Mouse (Mus musculus): ENCODE data around the gene Dand5. TPM values are rescaled to one million over a fixed set of nuclear protein-coding genes. Genes with fewer than 3 reads are reported as not detected.
A peak's percentile ranks its signal among the peaks of the same experiment; 100 is the strongest.
"Not testable (repeated sequence)": the region's sequence is repeated elsewhere in the genome, so short reads cannot be mapped to it uniquely, and the experiment has no call there.

Dand5 gene
- total RNA-seq, 1 experiment from 2014 or later = 4.5 TPM

- ATAC-seq (ENCODE audit: extremely low read depth, insufficient number of reproducible peaks, low FRiP score, poor library complexity, severe bottlenecking) = no peak
These were observed 14.7 kb upstream of the Dand5 start for GRCm38 (mm10) chr8:84837149-84837911.

DNA sequence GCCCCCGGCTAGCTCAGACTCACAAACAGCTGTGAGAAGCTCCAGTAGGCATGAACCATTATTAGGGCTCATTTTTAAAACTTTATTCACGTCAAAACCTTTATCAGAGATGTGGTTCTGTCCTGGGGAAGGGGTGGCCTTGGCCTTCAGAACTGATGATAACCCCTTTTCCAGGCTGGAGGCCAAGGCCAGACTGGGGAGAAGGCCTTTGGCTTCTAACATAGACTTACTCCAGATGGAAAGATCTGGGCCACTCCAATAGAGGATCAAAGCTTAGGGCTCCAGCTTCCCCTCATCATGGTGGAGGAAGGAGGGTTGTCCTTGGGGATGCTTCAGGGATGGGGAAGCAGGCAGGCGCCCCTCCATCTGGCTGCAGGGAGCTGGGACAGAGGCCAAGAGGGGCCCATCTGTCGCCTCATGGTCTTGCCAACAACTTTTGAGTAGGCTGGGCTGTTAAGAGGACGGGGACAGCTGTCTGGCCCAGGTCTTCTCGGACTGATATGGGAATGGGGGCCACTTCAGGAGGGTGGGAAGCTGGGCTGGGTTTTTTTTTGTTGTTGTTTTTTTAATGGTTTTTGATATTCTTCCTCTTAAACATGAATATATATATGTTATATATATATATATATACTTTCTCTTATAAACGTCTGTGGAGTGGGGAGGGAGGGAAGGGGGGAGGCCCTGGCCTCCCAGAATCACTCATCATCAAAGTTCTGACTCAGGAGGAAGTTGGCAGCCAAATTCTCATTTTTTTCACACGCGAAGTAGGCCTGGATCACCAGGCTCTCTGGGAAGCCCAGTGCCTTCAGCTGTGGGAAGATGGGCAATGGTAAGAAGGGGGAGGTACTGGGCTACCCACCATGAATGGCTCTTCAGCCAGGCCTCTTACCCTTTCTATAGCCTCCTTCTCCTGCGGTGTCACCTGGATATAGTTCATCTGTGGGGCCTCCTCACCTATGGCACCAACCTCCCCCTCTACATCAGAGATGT lies 12.5 kb upstream of the Dand5 start:
- no peak for ATAC-seq (ENCODE audit: extremely low read depth, insufficient number of reproducible peaks, low FRiP score, poor library complexity, severe bottlenecking)

DNA sequence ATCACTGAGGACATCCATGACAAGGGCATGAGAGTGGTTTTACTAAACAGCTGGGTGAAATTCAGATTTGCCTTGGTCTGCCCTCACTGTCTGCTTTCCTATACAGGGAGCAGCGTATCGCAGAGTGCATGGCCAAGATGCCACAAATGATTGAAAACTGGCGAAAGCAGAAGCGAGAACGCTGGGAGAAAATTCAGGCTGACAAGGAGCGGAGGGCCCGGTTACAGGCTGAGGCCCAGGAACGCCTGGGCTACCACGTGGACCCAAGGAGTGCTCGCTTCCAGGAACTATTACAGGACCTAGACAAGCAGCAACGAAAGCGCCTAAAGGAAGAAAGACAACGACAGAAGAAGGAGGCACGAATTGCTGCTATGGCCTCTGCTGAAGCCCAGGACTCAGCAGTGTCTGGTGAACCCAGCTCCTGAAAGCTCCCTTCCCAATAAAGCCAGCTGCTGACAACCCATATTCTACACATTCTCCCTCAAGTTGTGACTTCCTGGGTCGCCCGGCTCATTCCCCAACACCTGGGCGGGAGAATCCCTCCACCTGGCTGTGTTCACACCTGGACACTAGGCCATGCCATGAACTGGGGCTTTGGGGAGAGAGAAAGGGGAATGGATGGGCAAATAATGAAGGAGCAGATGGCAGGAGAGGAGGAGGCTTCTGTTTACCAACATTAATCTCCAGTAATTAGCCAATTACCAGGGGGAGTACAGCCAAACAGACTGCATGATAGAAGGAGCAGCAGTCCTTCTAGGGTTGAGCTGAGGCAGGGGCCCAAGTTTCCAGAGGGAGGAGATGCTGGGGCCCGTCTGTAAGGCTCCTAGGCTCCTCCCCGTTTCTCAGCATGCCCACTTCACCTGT lies 11.6 kb upstream of the Dand5 start:
- no peak for ATAC-seq (ENCODE audit: extremely low read depth, insufficient number of reproducible peaks, low FRiP score, poor library complexity, severe bottlenecking)

GRCm38 (mm10) chr8:84832759-84833742 lies 10.4 kb upstream of the Dand5 start:
- no peak for ATAC-seq (ENCODE audit: extremely low read depth, insufficient number of reproducible peaks, low FRiP score, poor library complexity, severe bottlenecking)

DNA sequence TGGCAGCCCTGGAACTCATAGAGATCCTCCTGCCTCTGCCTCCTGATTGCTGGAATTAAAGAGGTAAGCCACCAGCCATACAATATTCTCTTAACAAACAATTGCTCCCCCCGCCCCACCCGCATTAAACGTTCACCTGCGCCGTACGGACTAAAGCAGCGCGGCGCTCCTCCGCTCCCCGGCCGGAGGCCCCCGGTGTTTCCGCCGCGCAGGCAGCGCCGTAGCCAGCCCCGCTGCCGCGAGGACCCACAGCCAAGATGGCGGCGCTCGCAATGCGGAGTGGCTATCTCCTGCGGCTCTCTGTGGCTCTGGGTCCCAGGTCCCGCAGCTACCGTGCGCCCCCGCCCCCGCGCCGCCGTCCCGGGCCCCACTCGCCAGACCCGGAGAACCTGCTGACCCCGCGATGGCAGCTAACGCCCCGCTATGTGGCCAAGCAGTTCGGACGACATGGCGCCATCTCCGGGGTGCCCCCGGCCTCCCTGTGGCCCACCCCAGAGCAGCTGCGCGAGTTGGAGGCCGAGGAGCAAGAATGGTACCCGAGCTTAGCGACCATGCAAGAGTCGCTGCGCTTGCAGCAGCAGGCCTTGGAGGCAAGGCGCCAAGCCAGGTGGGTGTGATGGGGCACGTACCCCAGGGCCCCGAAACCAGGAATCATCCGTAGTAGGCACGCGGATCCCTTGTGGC lies 9.6 kb upstream of the Dand5 start:
- peak; percentile 68 for ATAC-seq (ENCODE audit: extremely low read depth, insufficient number of reproducible peaks, low FRiP score, poor library complexity, severe bottlenecking)

DNA sequence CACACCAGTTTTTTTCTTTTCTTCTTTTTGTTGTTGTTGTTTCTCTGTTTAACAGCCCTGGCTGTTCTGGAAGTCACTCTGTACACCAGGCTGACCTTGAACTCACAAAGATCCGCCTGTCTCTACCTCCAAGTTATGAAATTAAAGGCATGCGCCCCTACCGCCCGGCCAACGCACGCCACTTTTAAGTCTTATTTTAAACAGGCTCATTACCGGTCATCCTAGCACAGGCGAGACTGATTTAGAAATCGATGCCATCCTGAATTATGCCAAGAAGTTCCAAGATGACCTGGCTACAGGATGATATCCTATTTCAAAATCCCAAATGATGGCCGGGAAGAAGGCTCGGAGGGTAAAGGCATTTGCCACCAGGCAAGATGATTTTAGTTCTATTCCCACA lies 8.9 kb upstream of the Dand5 start, which contains the start of gene Gadd45gip1:
TSS of gene Gadd45gip1 (plus strand) at position 33 of the 400 bp plus-strand sequence.
- peak; percentile 76 for ATAC-seq (ENCODE audit: extremely low read depth, insufficient number of reproducible peaks, low FRiP score, poor library complexity, severe bottlenecking)

DNA sequence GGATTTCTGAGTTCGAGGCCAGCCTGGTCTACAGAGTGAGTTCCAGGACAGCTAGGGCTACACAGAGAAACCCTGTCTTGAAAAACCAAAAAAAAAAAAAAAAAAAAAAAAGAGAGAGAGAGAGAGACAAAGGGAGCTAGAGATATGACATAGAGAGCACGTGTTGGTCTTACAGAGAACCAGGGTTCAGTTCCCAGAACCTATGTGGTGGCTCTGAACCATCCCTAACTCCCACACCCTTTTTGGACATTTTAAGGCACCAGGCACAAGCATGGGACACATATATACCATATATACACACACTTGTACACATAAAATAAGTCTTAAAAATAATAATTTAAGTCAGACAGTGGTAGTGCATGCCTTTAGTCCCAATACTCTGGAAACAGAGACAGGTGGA lies 3.9 kb upstream of the Dand5 start:
- ATAC-seq (ENCODE audit: extremely low read depth, insufficient number of reproducible peaks, low FRiP score, poor library complexity, severe bottlenecking) = not testable (repeated sequence)

DNA sequence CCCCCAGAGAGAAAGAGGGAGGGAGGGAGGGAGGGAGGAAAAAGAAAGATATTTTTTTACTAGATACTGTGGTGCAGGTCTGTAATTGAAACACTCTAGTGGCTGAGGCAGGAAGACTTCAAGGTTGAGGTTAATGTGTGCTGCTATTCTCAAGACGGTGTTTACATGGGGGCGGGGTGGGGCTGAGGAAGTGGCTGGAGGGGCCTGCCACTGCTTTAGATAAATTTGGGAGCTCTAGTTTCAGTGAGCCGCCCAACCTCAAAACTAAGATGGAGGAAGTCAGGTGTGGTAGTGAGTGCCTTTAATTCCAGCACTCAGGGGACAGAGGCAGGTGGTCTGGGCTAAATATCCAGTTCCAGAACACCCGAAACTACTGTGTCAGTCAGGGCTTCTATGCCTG lies 3.0 kb upstream of the Dand5 start:
- ATAC-seq (ENCODE audit: extremely low read depth, insufficient number of reproducible peaks, low FRiP score, poor library complexity, severe bottlenecking) = peak; percentile 22; the same call in 1 of the 2 replicates

GRCm38 (mm10) chr8:84823653-84824052 lies 1.0 kb upstream of the Dand5 start:
- peak; percentile 80 for ATAC-seq (ENCODE audit: extremely low read depth, insufficient number of reproducible peaks, low FRiP score, poor library complexity, severe bottlenecking)

DNA sequence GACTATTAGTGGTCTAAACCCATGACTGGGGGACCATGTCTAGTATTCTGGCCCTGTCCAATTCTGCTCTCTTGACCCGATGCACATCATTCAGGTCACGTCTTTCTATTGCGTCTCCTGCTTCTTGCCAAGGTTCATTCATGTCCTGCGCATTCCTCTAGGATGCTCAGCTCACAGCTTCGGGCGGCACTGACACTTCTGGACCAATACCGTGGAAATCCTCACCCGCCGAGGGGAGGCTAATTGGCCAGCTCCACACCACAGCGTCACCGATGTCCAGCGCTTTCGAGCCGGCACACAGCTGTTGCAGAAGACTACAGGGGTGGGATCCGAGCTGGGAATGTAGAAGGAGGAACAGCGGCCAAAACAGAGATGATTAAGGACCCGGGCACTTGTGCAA lies 6.5 kb downstream of the Dand5 start:
- ATAC-seq (ENCODE audit: extremely low read depth, insufficient number of reproducible peaks, low FRiP score, poor library complexity, severe bottlenecking) = no peak

- ATAC-seq (ENCODE audit: extremely low read depth, insufficient number of reproducible peaks, low FRiP score, poor library complexity, severe bottlenecking) = peak; percentile 89
These were observed 7.1 kb downstream of the Dand5 start for GRCm38 (mm10) chr8:84815547-84815946.

DNA sequence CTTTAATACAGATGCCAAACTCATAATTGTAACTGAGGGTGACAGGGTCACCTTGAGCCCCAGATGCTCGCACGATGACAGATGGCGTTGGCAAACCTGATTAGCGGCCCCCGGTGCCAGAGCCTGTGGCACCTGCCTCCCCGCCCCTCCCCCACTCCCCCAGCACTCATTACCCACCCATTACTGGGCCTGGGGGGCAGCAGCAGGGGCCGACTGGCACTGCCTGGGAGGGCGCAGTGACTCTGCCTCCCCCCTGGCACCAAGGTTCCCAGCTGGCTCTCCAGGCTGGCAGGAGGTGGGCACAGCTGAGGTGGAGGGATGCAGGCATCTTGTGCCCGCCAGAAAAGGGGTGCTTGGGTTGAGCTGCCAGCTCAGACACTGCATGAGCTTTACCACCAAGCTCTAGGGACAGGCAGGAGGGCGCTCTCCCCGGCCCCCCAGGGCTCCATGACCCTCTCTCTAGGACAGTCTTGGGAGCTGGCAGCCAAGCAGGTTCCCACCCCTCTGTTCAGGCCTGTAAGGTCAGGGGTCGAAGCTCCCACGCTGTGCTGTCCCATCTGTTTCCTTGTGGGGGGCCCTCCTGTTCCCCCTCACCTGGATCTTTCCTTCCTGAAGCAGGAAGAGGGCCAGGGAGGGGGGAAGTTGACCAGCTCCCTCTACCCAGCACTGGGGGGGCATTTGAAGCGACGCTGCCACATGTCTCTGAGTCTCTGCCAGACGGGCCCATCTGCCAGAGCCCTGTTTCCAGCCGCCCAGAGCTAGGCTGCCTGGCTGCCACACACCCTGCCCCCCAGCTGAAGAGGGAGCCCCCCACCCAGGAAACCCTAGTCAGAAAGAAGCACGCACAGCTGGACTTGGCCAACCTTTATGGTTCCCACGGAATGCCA lies 7.8 kb downstream of the Dand5 start:
- ATAC-seq (ENCODE audit: extremely low read depth, insufficient number of reproducible peaks, low FRiP score, poor library complexity, severe bottlenecking) = no peak

DNA sequence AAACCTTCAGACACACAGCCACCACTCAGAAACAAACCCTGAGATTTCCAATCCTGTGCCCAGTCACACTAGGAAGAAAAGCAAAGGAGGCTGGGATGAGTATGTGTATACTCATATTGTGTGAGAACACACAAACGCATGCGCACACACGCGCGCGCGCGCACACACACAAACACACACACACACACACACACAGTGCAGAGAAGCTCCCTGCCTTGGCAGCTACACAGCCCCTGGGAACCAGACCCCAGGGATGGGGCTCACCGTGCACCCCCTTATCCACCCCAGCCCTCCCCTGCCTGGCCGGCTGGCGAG lies 8.4 kb downstream of the Dand5 start:
- no peak for ATAC-seq (ENCODE audit: extremely low read depth, insufficient number of reproducible peaks, low FRiP score, poor library complexity, severe bottlenecking)

GRCm38 (mm10) chr8:84813830-84814229 lies 8.8 kb downstream of the Dand5 start:
- ATAC-seq (ENCODE audit: extremely low read depth, insufficient number of reproducible peaks, low FRiP score, poor library complexity, severe bottlenecking) = no peak

DNA sequence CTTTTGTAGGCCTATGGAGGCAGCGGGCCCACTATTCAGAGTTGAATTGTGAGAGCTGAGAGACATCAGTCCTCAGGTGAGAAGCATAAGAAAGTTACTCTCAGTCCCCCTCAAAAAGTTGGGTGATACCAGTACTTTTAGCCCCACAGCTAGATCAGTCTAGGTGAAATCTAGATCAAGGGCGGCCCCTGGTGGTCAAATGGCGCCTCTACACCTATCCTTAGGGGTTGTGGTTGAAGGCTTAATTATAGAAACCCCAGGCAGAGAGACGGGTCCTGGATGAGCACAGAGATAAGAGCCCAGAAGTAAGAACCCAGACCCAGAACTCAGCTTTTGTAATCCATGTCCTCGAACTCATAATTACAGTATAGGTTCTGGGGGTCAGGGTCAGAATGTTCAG lies 9.6 kb downstream of the Dand5 start:
- ATAC-seq (ENCODE audit: extremely low read depth, insufficient number of reproducible peaks, low FRiP score, poor library complexity, severe bottlenecking) = peak; percentile 65; the same call in 1 of the 2 replicates

DNA sequence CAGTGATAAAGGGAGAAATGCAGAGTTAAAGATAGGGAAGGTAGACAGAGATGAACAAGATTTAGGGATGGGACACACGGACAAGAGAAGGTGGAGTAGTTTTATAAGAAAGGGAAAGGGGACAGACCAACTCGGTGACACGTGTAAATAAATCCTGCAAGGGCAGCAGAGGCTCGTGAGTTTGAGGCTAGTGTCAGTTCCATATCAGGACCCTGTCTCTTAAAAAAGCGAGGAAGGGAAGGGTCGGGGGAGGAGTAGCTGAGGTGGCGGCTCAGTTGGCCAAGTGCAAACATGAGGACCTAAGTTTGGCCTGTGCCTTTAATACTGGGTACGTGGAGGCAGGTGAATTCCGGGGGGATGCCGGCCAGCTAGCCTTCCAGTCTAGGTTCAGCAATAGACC lies 11.3 kb downstream of the Dand5 start:
- no peak for ATAC-seq (ENCODE audit: extremely low read depth, insufficient number of reproducible peaks, low FRiP score, poor library complexity, severe bottlenecking)

Data from neutrophil, adult 5-6 weeks (primary cell).